Comparison of ENCODE assay signal across 8 mouse cellular contexts in genomic region chr6:127945725-127946124, GRCm38 (mm10). TPM values are rescaled to one million over a fixed set of nuclear protein-coding genes. Genes with fewer than 3 reads are reported as not detected.
DNase-seq lines count a peak whose midpoint lies in the region; ATAC-seq lines count a peak whose summit lies in the region.

No protein-coding gene starts in this region.

- peak; percentile 82 for DNase-seq in adipocyte (ENCODE audit: low spot score)
- peak; percentile 74 for DNase-seq in cerebellum, adult 8-10 months
- DNase-seq in layer of hippocampus, adult 9-10 months (ENCODE audit: low spot score), result peak; percentile 60
- peak; percentile 81 for DNase-seq in lung, postnatal 14 days
- DNase-seq in right cerebral cortex, adult 18-20 months, result peak; percentile 73

- H3K36me3 ChIP-seq in forebrain, embryonic 16.5 days (ENCODE audit: control insufficient read depth, insufficient read depth), result peaks cover 2% of the 10 kb centered on the region; the same call in 1 of the 2 replicates
- peaks cover 3% of the 10 kb centered on the region; the same call in 1 of the 2 replicates for H3K36me3 ChIP-seq in hindbrain, embryonic 13.5 days

- no peak overlapping the region for H3K9ac ChIP-seq in forebrain, embryonic 16.5 days (replicated peaks; ENCODE audit: low read depth, low read length)
- no peak overlapping the region for H3K9ac ChIP-seq in hindbrain, embryonic 13.5 days

- H3K27ac ChIP-seq in forebrain, embryonic 16.5 days (ENCODE audit: low read length), result no peak overlapping the region
- no peak overlapping the region for H3K27ac ChIP-seq in hindbrain, embryonic 13.5 days

- no peaks in the 10 kb centered on the region for H3K27me3 ChIP-seq in forebrain, embryonic 16.5 days (replicated peaks; ENCODE audit: control insufficient read depth, insufficient read depth, low read length)
- H3K27me3 ChIP-seq in hindbrain, embryonic 13.5 days, result no peaks in the 10 kb centered on the region

- no peak overlapping the region for H3K4me3 ChIP-seq in forebrain, embryonic 16.5 days (replicated peaks; ENCODE audit: low read length)
- no peak overlapping the region for H3K4me3 ChIP-seq in hindbrain, embryonic 13.5 days

- H3K4me1 ChIP-seq in forebrain, embryonic 16.5 days (replicated peaks; ENCODE audit: control insufficient read depth, insufficient read depth, low read length), result no peaks in the 10 kb centered on the region
- no peaks in the 10 kb centered on the region for H3K4me1 ChIP-seq in hindbrain, embryonic 13.5 days (replicated peaks)

- H3K9me3 ChIP-seq in forebrain, embryonic 16.5 days (ENCODE audit: control insufficient read depth, low read length), result no peaks in the 10 kb centered on the region
- no peaks in the 10 kb centered on the region for H3K9me3 ChIP-seq in hindbrain, embryonic 13.5 days

- H3K4me2 ChIP-seq in forebrain, embryonic 16.5 days (ENCODE audit: low read length), result no peak overlapping the region
- no peak overlapping the region for H3K4me2 ChIP-seq in hindbrain, embryonic 13.5 days

- 58% methylated on average over 9 of the region's 9 CpGs for WGBS in forebrain, embryonic 16.5 days
- 60% methylated on average over 9 of the region's 9 CpGs for WGBS in hindbrain, embryonic 13.5 days

- peak; percentile 88 for ATAC-seq in forebrain, embryonic 16.5 days
- ATAC-seq in hindbrain, embryonic 13.5 days (ENCODE audit: low FRiP score), result peak; percentile 86
- no peak for ATAC-seq in monocyte, adult 5-6 weeks (replicated peaks; ENCODE audit: insufficient number of reproducible peaks, low FRiP score, low TSS enrichment, poor library complexity, severe bottlenecking)

RNA-seq across cellular contexts. Expression of gene Tspan11, which starts 58.3 kb away (rescaled TPM):
- polyA plus RNA-seq in forebrain, embryonic 16.5 days (2015; fragmentation: Nextera tagmentation; extraction: Ambion mirVana), result 9.6 and 12.5 TPM in 2 replicates
- polyA plus RNA-seq in hindbrain, embryonic 13.5 days (2015; fragmentation: Nextera tagmentation; extraction: Ambion mirVana), result 8.6 and 8.7 TPM in 2 replicates
- not detected in 3 replicates for total RNA-seq in monocyte, adult 5-6 weeks (2017)
